Mouse (Mus musculus) kidney, postnatal 0 days (tissue): Measurements from ENCODE around the gene Hoxa5. TPM values are rescaled to one million over a fixed set of nuclear protein-coding genes. Genes with fewer than 3 reads are reported as not detected.

Experiments
- ATAC-seq: fragments of 200-750 bp; cut with Nextera tagmentation; replicated peaks from 2 replicates; pipeline ENCODE4 v1.8.0; 2017; ENCODE audit warnings: low read depth, moderate number of reproducible peaks, moderate TSS enrichment, moderate library complexity; ENCODE audit not compliant: low FRiP score
- DNase-seq: peaks from one replicate; pipeline ENCODE4 v3.0.0-alpha.2; 2016; ENCODE audit warnings: low spot score
- H3K27ac ChIP-seq: fragments of 300-500 bp; sonication (generic); 2 replicates; pipeline ENCODE4 v1.5.1; 2014; ENCODE audit warnings: mild to moderate bottlenecking
- H3K27me3 ChIP-seq: fragments of 300-500 bp; sonication (generic); 2 replicates; pipeline ENCODE4 v1.6.1; 2014; ENCODE audit warnings: low read length, mixed read lengths; ENCODE audit not compliant: insufficient read depth
- H3K36me3 ChIP-seq: fragments of 300-500 bp; sonication (generic); 2 replicates; pipeline ENCODE4 v1.6.1; 2014; ENCODE audit warnings: low read length, mixed read lengths; ENCODE audit not compliant: insufficient read depth
- H3K4me1 ChIP-seq: fragments of 300-500 bp; sonication (generic); replicated peaks from 2 replicates; pipeline ENCODE4 v1.6.1; 2014; ENCODE audit warnings: antibody characterized with exemption, low read length, mixed read lengths; ENCODE audit not compliant: insufficient read depth
- H3K4me2 ChIP-seq: fragments of 300-500 bp; sonication (generic); 2 replicates; pipeline ENCODE4 v1.6.1; 2014; ENCODE audit warnings: mild to moderate bottlenecking, low read length, moderate library complexity, mixed read lengths
- H3K4me3 ChIP-seq: fragments of 300-500 bp; sonication (generic); replicated peaks from 2 replicates; pipeline ENCODE4 v1.5.1; 2014; ENCODE audit warnings: low read depth, low read length
- H3K9ac ChIP-seq: fragments of 300-500 bp; sonication (generic); 2 replicates; pipeline ENCODE4 v1.6.1; 2014; ENCODE audit warnings: low read depth, low read length
- H3K9me3 ChIP-seq: fragments of 300-500 bp; sonication (generic); replicated peaks from 2 replicates; pipeline ENCODE4 v1.6.1; 2016; ENCODE audit warnings: low read length, inconsistent platforms, mixed read lengths
- CTCF ChIP-seq: IDR thresholded peaks from 2 replicates; pipeline ENCODE4 v1.5.1; 2016; ENCODE audit warnings: antibody characterized with exemption, low read depth, mild to moderate bottlenecking, moderate library complexity
- WGBS: fragments of 180-500 bp; shearing (Covaris S2); extraction: QIAGEN DNeasy Blood & Tissue Kit; methylation state at CpG from one replicate; pipeline ENCODE4 v1.1.7; 2014; 5-methylcytosine and 5-hydroxymethylcytosine counted together
- polyA plus RNA-seq: library from polyadenylated mRNA; unstranded; fragments of >200 nt; fragmentation: Nextera tagmentation; extraction: Ambion mirVana; gene quantifications from 2 replicates; pipeline ENCODE4 v1.2.1, GENCODE M21; 2015

Hoxa5 gene
- polyA plus RNA-seq, 1 experiment from 2014 or later, result 10.4 TPM

- peak; percentile 15; the same call in 1 of the 2 replicates for ATAC-seq
- no peaks in the 10 kb centered on the region for H3K27me3 ChIP-seq
- H3K36me3 ChIP-seq, result no peaks in the 10 kb centered on the region
- H3K27ac ChIP-seq, result peak overlapping the region; percentile 99
- peak overlapping the region; percentile 78 for H3K4me3 ChIP-seq
- peaks cover 55% of the 10 kb centered on the region for H3K4me1 ChIP-seq
- WGBS, result under 1% methylated on average over 37 of the region's 37 CpGs
- H3K9ac ChIP-seq, result peak overlapping the region; percentile 90
- peak overlapping the region; percentile 89 for H3K4me2 ChIP-seq
- TF ChIP-seq CTCF, result peak; percentile 82
- DNase-seq, result peak; percentile 92
- no peaks in the 10 kb centered on the region for H3K9me3 ChIP-seq
Observed at GRCm38 (mm10) chr6:52211170-52211935, 7.0 kb upstream of the Hoxa5 start.

- 0 out of 2 replicates have a peak, but pooled peaks cover 4% of the 10 kb centered on the region for H3K36me3 ChIP-seq
- peaks cover 47% of the 10 kb centered on the region for H3K4me1 ChIP-seq
- peak overlapping the region; percentile 89 for H3K4me2 ChIP-seq
- no peak for TF ChIP-seq CTCF
- ATAC-seq, result no peak
- no peak for DNase-seq
- peak overlapping the region; percentile 64 for H3K9ac ChIP-seq
- WGBS, result 7% methylated on average over 12 of the region's 12 CpGs
- H3K9me3 ChIP-seq, result no peaks in the 10 kb centered on the region
- no peaks in the 10 kb centered on the region for H3K27me3 ChIP-seq
- peak overlapping the region; percentile 85 for H3K27ac ChIP-seq
- peak overlapping the region; percentile 78 for H3K4me3 ChIP-seq
Observed at GRCm38 (mm10) chr6:52209685-52210046, 5.3 kb upstream of the Hoxa5 start.

GRCm38 (mm10) chr6:52208868-52209684 is 4.7 kb upstream of the Hoxa5 start:
- DNase-seq (peak; percentile 64), ATAC-seq (no peak)
- peak overlapping the region; percentile 64 for H3K9ac ChIP-seq
- H3K9me3 ChIP-seq, result no peaks in the 10 kb centered on the region
- TF ChIP-seq CTCF, result no peak
- H3K4me1 ChIP-seq, result peaks cover 42% of the 10 kb centered on the region
- 0 out of 2 replicates have a peak, but pooled peaks cover 4% of the 10 kb centered on the region for H3K36me3 ChIP-seq
- no peaks in the 10 kb centered on the region for H3K27me3 ChIP-seq
- H3K27ac ChIP-seq, result peak overlapping the region; percentile 85
- H3K4me2 ChIP-seq, result peak overlapping the region; percentile 89
- H3K4me3 ChIP-seq, result peak overlapping the region; percentile 78
- 5% methylated on average over 17 of the region's 18 CpGs for WGBS

GRCm38 (mm10) chr6:52208072-52208867 is 3.9 kb upstream of the Hoxa5 start, which contains the start of gene Hoxa6:
Gene Hoxa6, minus strand, starts transcription at chr6:52208722.
- H3K27me3 ChIP-seq, result no peaks in the 10 kb centered on the region
- no peak for ATAC-seq

GRCm38 (mm10) chr6:52207684-52207976 is 3.2 kb upstream of the Hoxa5 start:
- no peaks in the 10 kb centered on the region for H3K9me3 ChIP-seq
- H3K4me1 ChIP-seq, result peaks cover 44% of the 10 kb centered on the region
- no peaks in the 10 kb centered on the region for H3K27me3 ChIP-seq
- no peak for TF ChIP-seq CTCF
- peak overlapping the region; percentile 47; the same call in 1 of the 2 replicates for H3K9ac ChIP-seq
- peak; percentile 68 for DNase-seq
- no peak overlapping the region for H3K4me3 ChIP-seq
- H3K36me3 ChIP-seq, result 0 out of 2 replicates have a peak, but pooled peaks cover 7% of the 10 kb centered on the region
- peak overlapping the region; percentile 89 for H3K4me2 ChIP-seq
- ATAC-seq, result no peak
- H3K27ac ChIP-seq, result peak overlapping the region; percentile 15; the same call in 1 of the 2 replicates

More at GRCm38 (mm10) chr6:52208072-52208867, 3.9 kb upstream of the Hoxa5 start, which contains the start of gene Hoxa6:
- WGBS, result 2% methylated on average over 47 of the region's 47 CpGs
- H3K4me2 ChIP-seq, result peak within 1 kb of the TSS; percentile 89
- TF ChIP-seq CTCF, result no peak
- DNase-seq, result peak; percentile 79
- H3K4me3 ChIP-seq, result peak within 1 kb of the TSS; percentile 78
- H3K36me3 ChIP-seq, result 0 out of 2 replicates have a peak, but pooled peaks cover 7% of the 10 kb centered on the region
- no peaks in the 10 kb centered on the region for H3K9me3 ChIP-seq
- H3K27ac ChIP-seq, result peak within 1 kb of the TSS; percentile 85
- peak within 1 kb of the TSS; percentile 64 for H3K9ac ChIP-seq
- peaks cover 42% of the 10 kb centered on the region for H3K4me1 ChIP-seq
